Mouse (Mus musculus): ENCODE data around the gene Chaf1b.

The Chaf1b gene

DNA sequence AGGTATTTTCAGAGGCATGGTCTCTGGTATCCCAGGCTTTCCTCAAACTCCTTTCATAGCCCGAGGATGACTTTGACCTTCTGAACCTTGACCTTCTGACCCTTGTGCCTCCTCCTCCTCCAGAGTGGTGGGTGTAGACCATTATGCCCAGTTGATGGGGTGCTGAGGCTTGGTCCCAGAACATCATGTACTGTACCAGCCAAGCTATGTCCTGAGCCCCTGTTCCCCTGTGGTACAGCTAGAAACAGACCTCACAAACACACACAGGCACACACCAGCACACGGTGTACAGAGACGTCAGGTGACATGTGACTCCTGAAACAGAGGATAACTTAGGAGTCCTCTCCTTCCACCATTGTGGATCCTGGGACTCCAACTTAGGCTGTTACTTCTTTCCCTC is 29.1 kb downstream of the Chaf1b start:
- no peak for DNase-seq (ENCODE audit: low spot score)

DNA sequence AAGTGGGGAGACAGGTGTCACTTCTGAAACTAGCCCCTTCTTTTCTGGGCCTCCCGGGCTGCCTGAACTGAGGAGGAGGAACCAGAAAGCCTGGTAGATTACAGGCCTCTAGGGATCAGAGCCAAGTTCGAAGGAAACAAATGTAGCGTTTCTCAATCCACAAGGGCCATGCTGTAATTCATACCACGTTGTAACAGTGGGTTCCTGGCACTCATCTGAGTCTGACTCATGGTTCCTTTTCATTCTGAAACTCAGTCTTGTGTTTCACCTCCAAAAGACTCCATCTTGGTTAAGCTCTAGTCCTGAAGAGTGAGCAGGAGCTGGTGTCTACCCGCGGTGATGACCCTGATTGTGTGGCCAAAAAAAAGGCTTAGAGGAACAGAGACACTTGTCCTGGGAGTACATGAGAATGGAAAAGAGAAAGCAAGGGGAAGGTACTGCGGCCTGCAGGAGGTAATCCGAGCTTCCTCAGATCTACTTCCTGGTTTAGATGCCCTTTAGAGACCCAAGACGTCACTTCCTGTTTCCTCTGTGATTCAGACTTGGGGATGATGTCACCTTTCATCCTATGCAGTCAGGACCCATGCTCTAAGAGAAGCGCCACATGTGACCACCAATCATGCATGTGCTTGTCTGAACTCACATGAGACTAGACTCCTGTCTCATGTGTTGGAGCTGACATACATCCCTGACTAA is 30.3 kb downstream of the Chaf1b start:
- no peak for DNase-seq (ENCODE audit: low spot score)

DNA sequence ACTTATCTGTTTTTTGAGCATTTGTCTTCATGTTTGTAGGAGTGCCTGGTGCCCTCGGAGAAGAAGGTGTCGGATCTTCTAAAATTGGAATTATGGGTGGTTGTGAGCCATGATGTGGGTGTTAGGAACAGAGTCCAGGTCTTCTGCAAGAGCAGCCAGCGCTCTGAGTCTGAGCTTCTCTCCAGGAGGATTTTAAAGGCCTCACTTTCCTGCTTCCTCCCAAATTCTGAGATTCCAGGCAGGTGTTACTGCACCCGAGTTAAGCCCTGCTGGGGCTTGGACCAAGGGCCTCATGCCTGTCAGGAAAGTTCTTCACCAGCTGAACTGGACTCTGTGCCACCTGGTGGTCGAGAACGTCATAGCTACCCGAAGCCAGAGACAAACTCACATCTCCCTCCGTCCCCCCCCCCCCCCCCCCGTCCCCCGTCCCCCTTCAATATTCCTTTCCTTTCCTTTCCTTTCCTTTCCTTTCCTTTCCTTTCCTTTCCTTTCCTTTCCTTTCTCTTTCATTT is 31.7 kb downstream of the Chaf1b start:
- no peak for DNase-seq (ENCODE audit: low spot score)

DNA sequence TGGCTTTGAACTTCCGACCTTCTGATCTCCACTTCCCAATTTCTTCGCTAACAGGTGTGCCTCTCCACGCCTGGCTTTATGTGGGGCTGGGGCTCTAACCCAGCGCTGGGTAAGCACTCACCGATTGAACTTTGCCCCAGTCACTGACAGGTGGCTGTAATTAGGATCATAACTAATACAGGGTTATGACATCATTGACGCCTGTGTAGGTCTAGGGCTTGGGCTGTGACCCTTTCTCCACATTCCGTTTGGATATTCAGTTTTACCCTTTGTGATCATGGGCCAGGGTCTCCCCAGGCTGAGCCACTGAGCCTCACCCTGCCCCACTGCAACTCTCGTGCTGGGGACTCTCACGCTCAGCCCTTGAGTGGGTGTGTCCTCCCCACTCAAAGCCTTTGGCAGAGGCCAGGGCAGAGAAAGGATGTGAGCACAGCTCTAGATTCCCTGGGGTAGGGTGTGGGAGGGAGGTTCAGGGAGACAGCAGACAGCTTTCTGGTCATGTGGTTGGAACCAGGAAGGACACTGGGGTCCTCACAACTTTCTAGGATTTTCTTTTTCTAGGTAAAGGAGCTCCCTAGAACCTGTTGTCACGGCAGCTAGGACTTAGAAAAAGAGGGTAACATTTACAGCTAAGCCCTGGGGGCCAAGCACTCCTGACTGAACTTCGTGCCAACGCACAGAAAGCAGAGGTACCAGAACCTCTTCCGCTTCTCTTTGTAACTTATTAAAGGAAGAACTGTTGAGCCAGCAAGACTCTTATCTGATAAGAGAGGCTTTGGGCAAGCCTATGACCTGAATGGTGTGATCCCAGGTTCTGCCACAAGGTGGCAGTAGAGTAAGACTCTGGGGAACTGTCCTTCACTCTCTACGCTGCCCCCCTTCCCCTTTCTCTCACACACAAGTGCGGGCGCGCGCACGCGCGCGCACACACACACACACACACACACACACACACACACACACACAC is 34.3 kb downstream of the Chaf1b start:
- DNase-seq (ENCODE audit: low spot score): peak; percentile 51

DNA sequence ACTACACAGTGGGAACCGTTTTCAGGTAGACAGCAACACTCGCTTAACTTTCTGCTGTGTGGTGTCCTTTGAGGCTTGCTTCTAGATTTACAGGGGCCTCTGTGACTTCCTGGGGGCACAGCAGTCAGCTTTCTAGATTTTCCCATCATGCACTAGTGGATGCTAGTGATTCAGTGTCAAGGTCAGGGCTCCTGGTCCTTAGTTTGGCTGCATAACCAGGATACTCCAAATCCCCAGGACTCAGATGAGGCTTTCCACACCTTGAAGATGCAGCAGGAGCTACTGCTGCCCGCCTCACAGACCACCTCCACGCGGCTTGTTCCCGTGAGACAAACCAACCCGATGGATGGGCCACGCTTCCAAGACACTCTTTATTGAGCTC is 35.0 kb downstream of the Chaf1b start:
- no peak for DNase-seq (ENCODE audit: low spot score)

DNA sequence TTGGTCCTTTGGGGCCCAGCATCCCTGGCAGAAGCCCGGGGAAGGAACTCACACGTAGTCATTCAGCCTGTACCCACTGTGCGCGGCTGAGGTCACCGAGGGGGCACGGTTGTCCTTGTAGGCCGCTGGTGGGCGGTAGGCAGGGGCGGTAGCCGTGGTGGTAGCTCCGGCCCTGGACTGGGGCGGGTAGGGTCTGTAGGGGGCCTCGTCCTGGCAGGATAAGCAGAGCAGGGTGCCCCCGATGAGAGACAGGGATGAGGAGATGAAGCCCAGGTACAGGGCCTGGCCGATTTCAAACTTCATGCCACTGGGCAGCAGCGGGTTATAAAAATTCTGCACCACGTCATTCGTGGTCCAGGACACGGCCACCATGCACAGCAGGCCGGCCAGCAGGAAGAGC is 35.5 kb downstream of the Chaf1b start:
- DNase-seq (ENCODE audit: low spot score): no peak

DNA sequence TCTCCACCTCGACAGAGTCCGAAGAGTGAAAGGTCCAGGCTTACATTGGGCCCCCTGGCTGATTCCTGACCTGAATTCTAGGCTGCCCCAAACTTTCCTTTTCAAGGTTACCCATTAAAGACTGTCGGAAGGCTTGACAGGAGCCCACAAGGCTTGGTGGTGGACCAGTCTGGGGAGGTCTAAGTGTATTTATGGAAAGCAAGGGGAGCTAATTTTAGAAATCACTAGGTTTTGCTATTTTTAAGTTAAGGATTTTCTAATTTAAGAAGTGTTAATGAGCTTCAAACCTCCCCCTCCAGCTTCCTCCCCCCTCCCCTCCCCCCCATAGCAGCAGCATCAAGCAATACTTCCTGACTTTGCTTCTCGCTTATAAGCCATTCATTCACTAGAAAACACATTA is 37.0 kb downstream of the Chaf1b start:
- DNase-seq (ENCODE audit: low spot score): no peak

DNA sequence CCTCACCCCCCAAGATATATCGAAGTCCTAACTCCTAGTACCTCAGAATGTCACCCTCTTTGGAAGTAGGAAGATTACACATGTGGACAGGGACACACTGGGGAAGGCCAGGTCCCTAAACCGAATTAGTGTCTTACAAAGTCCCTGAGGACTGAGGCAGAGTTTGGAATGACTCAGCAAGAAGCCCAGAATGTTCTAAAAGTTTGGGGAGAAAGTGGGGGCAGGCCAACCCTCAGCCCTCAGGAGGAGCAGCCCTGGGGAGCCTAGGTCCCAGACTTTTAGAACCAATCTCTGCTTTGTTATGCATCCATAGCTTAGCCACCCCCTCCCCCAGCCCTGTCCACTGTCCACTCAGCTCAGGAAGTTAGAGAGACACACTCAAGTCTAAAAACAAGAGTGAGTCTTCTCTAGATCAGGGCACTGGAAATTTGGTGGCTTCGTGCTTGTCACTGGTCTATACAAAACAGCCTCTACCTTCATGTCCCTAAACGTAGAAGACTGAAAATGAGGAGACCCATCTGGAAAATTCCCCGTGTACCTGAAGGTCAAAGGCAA is 39.2 kb downstream of the Chaf1b start:
- DNase-seq (ENCODE audit: low spot score): no peak

DNA sequence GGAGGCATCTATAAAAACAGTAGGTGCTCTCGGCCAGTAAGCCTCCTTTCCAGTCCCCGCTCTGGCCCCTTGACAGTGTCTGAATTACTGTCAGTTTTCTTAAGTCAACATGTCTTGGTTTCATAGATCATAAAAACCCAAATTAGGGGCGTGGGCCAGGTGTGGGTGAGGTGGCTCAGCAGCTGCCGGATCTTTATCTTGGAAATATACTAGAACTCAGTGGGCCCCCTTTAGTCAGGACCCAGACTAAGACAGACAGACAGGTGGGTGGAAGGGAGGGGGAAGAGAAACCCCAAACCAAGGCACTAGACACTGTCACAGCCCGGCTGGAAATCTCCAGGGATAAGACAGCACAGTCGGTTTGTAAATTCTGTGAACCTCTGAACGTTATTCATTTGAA is 40.1 kb downstream of the Chaf1b start:
- no peak for DNase-seq (ENCODE audit: low spot score)

DNA sequence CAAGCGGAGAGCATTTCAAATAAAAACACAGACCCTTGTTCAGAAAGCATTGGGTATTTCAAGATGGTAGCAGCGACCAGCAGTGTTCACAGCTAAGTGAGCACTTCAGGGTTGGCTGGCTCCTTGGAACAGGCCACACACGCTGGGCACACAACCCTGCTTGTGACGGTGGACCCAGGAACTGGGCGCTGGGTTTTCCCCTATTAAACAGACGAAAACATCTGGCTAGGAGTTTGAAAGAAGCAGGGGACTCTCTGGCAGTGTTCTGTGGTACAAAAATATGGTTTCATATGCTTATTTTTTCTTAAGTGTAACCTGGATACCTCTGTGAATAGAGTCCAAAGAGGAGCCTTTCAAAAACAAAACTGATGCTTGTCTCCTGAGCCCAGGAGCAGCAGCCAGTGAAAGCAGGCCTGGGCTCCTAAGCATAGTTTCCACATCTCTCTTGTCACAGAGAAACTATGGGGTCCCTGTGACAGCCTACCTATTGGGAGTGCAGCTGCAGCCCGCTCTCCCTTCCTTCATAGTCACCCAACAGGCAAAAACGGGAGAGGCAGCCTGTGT is 42.1 kb downstream of the Chaf1b start:
- DNase-seq (ENCODE audit: low spot score): no peak

DNA sequence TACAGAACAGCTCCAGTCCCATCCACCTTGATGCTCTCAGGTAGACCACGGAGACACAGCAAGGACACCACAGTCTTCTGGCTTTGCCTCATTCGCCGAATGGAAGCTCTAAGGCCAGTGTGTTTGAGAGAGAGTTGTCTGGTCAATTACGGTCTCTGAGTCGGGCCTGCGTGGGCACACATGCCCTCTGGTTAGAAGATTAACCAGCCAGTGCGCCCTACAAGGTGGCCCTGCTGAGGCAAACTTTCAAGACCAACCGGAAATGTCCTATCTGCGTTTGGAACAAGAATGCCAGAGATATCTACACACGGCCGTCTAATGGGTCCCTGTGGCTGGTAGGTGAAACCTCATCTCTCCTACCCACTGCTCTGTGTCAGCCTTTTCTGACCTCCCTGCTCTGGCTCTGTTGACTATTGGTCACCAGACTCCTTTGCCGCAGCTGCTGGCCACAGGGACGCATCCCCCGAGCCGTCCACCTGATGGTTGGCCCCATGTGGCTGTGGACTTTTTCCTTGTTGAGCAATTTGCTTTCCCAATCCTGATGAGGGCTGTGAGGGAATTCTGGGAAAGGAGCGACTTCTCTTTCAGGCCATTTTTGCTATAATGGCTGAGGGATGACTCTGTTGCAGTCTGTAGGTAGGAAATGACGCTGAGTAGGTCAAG is 45.8 kb downstream of the Chaf1b start:
- no peak for DNase-seq (ENCODE audit: low spot score)

DNA sequence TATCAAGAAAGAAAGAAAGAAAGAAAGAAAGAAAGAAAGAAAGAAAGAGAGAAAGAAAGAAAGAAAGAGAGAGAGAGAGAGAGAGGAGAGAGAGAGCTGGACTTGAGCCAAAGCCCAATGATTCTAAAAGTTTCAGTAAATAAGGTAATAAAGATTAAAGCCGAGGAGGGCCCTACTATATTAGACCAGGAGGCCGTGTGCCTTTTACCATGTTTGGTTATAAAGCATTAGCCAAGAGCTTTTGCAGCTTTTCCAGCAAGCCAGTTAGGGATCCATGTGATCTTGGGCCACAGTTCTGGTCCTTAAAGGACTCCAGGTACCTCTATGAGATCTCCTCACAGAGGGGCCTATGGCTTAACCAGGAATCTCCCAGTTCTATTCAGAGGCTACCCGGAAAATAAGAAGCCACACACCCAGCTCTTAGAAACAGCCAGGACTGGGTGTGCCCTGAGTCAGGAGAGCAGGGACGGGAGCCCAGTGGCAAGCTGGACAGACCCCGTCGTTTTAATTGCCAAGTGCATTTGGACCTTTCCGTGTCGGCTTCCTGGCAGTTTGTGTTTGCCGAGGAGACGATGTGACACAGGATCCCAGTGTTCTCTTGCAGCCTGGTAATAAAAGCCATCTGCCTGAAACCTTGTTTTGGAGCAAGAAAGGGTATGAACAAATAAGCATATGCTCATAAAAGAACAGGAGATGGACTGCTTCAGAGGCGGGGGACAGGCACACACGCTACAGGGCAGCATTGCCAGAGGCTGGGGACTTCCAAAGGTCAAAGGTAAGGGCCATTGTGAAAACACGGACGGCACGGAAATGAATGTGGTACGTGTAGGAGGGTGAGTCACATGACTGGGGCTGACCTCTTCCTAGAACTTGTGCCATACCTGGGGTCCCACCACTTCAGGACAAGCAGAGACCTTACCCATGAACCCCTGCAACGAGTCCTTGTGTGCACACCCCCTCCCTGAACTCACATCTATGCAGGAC is 48.8 kb downstream of the Chaf1b start:
- no peak for DNase-seq (ENCODE audit: low spot score)

DNA sequence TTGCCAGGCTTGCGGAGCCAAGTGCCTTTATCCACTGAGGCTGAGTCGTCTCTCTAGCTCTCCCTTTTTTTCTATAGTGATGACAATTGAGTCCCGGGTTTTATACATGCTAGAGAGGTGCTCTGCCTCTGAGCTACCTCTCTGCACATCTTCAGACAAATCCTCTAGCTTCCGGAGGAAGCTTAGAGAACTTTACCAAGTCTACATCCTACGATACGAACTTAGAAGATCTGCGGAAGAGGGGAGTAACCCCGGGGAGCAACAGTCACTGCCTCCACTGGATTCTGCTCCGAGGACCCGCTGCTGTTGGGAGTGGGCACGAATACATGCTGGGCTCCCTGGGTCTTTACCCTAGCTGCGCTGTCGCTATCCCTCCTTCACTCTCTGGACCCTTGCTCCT is 50.9 kb downstream of the Chaf1b start:
- no peak for DNase-seq (ENCODE audit: low spot score)

DNA sequence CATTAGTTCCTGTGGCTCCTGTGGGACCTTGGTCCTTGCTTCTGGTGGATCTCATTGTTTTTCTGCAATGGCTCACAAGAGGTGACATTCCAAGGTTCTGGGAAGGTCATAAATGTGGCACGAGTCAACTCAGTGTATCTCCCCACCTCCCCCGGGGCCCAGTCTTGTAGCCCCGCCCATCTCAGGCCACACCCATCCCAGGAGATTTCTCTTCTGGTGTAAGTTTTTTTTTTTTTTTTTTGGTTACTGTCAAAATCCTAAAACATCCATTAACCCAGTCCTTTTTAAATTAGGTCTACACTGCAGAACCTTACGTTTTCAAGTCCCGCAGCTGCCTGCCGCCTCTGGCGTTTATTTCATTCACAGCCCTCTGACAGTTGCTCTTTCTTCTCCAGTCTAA is 51.3 kb downstream of the Chaf1b start:
- DNase-seq (ENCODE audit: low spot score): no peak

DNA sequence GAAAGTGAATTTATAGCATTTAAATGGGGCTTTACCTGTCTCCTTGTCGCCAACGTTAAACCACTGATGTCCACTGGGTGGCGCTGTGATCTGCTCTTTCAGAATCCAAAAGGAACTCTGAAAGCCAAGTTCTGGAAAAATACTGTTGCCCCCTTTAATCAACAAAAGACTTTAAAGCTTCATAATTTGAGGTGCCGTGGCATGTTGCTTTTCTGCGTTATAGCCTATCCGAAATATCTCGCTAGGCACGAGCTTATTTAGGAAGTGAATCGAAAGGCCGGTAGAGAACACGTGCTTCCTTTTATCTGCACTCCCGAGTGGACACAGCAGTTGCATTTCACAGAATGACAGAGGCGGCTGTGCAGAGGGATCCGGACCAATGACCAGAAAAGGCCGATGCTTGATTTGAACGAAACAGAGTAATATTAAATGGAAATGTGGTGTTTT is 54.7 kb downstream of the Chaf1b start:
- DNase-seq (ENCODE audit: low spot score): peak; percentile 36

DNA sequence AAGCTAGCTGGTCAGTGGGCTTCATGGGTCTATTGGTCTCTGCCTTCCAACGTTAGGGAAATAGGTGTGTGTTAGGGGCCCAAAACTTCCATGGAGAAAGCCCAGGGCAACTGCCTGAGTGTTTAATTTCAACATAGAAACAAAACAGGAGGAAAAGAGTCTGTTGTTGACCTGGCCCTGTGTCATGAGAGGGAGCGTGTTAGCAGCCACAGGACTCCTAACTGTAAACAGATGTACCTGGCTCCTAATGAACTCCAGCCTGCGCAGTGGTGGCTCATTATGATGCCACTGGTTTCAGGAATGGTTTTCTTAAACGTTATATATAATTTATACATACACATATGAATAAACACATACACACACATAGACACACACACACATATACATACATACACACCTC is 56.3 kb downstream of the Chaf1b start:
- no peak for DNase-seq (ENCODE audit: low spot score)

DNA sequence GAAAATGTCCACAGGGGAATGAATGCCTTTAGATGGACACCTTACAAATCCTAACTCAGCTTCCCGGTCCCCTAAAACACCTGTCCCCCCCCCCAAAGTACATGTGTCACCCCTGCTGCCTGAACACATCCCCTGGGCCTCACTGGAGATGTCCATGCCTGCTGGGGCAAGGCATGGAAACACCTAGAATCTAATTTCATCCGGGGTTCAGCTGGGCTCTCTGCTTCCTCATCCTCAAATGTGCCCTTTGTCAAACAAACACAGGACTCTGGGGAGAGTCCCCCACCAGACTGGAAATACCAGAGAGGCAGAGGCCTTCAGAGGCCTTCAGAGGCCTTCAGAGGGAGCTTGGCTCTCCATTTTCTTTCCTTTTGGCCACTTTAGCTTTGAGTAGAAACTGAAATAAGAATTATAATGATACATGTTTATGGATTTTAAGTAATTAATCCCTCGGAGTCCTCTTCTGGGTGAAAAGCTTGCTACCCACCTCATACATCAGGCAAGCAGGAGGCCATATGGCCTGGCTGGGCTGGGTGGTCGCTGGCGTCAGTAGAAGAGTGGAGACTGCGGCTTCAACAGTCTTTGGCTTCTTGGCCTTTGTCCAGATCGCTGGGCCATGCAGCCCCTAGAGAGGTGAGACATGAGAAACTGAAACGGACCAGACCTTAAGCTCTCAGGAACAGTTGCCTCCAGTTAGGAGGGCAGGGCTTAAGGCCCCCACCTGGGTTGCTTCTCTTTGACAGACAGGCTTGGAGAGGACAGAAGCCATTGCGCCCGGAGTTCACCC is 58.3 kb downstream of the Chaf1b start:
- no peak for DNase-seq (ENCODE audit: low spot score)

DNA sequence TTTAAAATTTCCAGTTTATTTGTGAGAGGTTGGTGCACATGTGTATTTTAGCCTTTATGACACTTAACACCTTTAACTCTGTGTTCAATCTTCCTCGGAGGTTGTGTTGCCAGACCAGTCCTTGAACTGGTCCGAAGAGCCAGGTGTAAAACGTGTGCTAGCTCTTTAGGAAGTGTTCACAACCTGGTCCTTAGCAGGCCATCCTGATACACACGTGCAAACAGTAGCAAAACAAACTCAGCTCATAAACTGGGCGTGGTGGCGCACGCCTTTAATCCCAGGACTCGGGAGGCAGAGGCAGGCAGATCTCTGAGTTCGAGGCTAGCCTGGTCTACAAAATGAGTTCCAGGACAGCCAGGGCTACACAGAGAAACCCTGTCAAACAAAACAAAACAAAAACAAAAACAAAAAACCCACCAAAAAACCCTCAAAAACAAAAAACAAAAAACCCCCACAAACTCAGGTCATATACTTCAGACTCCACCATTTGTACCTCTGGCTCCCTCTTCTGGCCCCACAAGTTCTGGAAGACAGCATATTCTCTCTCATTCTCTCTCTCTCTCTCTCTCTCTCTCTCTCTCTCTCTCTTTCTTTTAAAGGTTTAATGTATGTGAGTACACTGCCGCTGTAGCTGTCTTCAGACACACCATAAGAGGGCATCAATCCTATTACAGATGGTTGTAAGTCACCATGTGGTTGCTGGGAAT is 59.2 kb downstream of the Chaf1b start:
- no peak for DNase-seq (ENCODE audit: low spot score)

DNA sequence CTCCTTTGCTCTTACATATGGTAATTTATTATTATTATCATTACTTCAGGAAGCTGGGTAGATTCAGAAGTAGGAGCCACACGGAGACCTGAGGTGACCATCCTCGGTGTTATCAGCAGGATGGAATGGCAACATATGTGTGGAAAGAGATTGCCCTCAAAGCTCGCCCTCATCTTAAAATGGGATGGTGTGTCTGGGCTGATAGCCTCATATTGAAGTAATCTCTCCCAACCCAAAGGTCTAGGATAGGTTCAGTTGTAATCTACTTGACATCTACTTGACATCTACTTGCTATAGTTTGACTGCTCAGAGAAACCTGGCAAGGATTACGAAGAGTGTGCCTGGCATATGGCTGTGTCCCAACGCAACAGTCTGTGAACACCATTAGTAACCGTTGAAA is 60.6 kb downstream of the Chaf1b start:
- DNase-seq (ENCODE audit: low spot score): no peak
